Mouse (Mus musculus) forebrain, embryonic 16.5 days (tissue): ENCODE results near the gene Hoxc9. TPM values are rescaled to one million over a fixed set of nuclear protein-coding genes. Genes with fewer than 3 reads are reported as not detected.

Experiments used
- ATAC-seq: fragments of 200-750 bp; cut with Nextera tagmentation; 2 replicates; pipeline ENCODE4 v1.8.0; 2017; ENCODE audit warnings: mild to moderate bottlenecking, moderate library complexity
- H3K27ac ChIP-seq: fragments of 300-500 bp; sonication (generic); 2 replicates; pipeline ENCODE4 v1.5.1; 2014; ENCODE audit warnings: low read length, control low read depth
- H3K27me3 ChIP-seq: fragments of 300-500 bp; sonication (generic); replicated peaks from 2 replicates; pipeline ENCODE4 v1.6.1; 2014; ENCODE audit warnings: low read length; ENCODE audit not compliant: control insufficient read depth, insufficient read depth
- H3K36me3 ChIP-seq: fragments of 300-500 bp; sonication (generic); 2 replicates; pipeline ENCODE4 v1.6.1; 2014; ENCODE audit not compliant: control insufficient read depth, insufficient read depth
- H3K4me1 ChIP-seq: fragments of 300-500 bp; sonication (generic); replicated peaks from 2 replicates; pipeline ENCODE4 v1.6.1; 2014; ENCODE audit warnings: low read length; ENCODE audit not compliant: control insufficient read depth, insufficient read depth
- H3K4me2 ChIP-seq: fragments of 300-500 bp; sonication (generic); 2 replicates; pipeline ENCODE4 v1.6.1; 2014; ENCODE audit warnings: mild to moderate bottlenecking, low read length, control low read depth
- H3K4me3 ChIP-seq: fragments of 300-500 bp; sonication (generic); replicated peaks from 2 replicates; pipeline ENCODE4 v1.5.1; 2014; ENCODE audit warnings: mild to moderate bottlenecking, low read length, control low read depth
- H3K9ac ChIP-seq: fragments of 300-500 bp; sonication (generic); replicated peaks from 2 replicates; pipeline ENCODE4 v1.6.1; 2014; ENCODE audit warnings: low read depth, low read length, control low read depth
- H3K9me3 ChIP-seq: fragments of 300-500 bp; sonication (generic); 2 replicates; pipeline ENCODE4 v1.6.1; 2016; ENCODE audit warnings: low read length; ENCODE audit not compliant: control insufficient read depth
- WGBS: fragments of 180-500 bp; shearing (Covaris S2); extraction: QIAGEN DNeasy Blood & Tissue Kit; methylation state at CpG from one replicate; pipeline ENCODE4 v1.1.7; 2014; 5-methylcytosine and 5-hydroxymethylcytosine counted together
- polyA plus RNA-seq: library from polyadenylated mRNA; unstranded; fragments of >200 nt; fragmentation: Nextera tagmentation; extraction: Ambion mirVana; gene quantifications from 2 replicates; pipeline ENCODE4 v1.2.1, GENCODE M21; 2015

The Hoxc9 gene
- polyA plus RNA-seq, 1 experiment from 2014 or later, result not detected

DNA sequence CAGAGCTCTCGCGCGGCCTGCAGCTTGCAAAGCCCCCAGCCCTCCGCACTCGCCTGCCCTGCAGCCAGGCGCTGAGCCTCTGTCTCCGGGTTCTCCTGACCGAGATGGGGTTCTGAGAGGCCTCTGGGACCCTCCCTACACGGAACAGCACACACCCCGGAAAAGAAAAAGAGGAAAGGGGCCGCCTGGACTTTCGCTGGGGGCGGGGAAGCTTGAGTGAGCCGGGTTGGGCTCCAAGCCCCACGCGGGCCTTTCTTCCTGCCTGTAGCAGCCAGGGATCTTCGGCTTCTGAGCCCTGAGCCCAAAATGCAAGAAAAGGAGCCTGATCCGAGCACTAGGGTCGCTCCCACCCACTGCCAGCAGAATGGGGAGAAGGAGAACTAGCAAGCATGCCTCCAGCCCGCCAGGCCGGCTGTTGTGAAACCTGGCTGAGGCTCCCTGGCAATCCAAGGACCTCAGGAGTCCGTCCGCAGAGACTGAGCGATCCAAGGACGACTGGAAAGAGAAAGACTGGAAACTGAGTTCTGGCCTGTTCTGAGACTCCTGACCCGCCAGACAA lies 35.8 kb downstream of the Hoxc9 start:
- no peak for ATAC-seq
- Histone ChIP-seq H3K4me2 (no peak overlapping the region), H3K4me1 (peaks cover 6% of the 10 kb centered on the region), H3K36me3 (no peaks in the 10 kb centered on the region), H3K9me3 (no peaks in the 10 kb centered on the region), H3K27me3 (peaks cover 93% of the 10 kb centered on the region), H3K9ac (no peak overlapping the region), H3K27ac (no peak overlapping the region), H3K4me3 (no peak overlapping the region)
- WGBS, result 1% methylated on average over 26 of the region's 26 CpGs

DNA sequence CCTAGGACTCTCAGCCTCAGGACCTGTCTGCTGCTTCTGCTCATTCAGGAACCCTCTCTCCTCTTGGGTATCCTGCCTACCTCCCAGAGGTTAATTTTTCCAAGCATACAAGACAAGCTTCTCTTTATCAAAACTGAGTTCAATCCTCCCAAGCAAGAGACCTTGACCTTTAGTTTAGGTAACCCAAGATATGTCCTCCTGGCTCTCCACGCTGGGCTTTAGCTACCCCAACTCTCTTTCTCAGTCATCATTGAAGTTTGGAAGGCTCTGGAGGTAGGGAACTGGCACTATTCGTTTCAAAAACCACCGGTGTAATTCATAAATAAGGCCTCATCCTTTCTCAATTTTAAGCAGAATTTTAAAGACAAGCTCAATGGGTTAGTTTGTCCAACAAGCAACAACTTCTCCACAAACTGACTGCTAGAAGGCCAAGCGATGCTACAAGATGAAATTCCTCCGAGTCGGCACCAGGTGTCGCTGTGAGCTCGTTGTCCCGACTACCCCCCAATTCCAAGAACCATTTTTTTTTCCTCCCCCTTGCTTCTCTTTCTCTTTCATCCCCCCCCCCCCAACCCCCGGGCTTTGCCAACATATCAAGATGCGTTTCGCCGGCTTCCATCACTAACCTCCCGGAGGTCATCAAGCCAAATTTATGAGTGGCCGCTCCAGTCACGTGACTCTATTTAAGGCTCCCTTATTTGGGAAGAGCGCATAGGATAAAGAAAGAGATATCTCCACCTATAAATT lies 37.2 kb downstream of the Hoxc9 start:
- no peak overlapping the region for H3K27ac ChIP-seq
- WGBS, result 3% methylated on average over 17 of the region's 17 CpGs
- no peak for ATAC-seq
- H3K9ac ChIP-seq, result no peak overlapping the region
- H3K36me3 ChIP-seq, result no peaks in the 10 kb centered on the region
- no peak overlapping the region for H3K4me3 ChIP-seq
- no peaks in the 10 kb centered on the region for H3K9me3 ChIP-seq
- peaks cover 94% of the 10 kb centered on the region for H3K27me3 ChIP-seq
- peak overlapping the region; percentile 25; the same call in 1 of the 2 replicates for H3K4me2 ChIP-seq
- H3K4me1 ChIP-seq, result peaks cover 6% of the 10 kb centered on the region

DNA sequence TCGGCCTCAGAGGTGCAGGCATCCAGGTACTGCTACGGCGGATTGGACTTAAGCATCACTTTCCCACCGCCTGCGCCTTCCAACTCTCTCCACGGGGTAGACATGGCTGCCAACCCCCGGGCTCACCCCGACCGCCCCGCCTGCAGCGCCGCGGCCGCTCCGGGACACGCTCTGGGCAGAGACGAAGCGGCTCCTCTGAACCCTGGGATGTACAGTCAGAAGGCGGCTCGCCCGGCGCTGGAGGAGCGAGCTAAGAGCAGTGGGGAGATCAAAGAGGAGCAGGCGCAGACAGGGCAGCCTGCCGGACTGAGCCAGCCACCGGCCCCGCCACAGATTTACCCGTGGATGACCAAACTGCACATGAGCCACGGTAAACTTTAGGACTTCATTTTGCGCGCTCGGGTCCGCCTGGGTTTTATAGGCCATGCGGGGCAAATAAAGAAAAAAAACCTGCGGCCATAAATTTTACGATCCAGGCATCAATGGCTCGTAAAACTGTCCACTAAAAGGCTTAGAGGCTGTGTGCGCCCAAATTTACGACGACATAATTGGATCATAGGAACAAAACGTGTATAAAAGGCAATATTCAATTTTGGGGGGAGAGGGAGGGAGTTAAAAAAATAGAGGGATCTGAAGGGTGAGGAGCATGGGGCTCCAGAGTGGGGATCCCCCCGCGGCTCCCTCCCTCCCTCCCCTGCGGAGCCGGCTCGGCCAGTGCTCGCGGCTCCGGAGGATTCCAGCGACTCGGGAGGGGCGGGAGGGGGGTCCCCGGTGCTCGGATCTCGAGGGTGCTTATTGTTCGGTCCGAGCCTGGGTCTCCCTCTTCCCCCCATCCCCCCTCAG lies 38.1 kb downstream of the Hoxc9 start:
- Histone ChIP-seq H3K36me3 (no peaks in the 10 kb centered on the region), H3K4me3 (no peak overlapping the region)

DNA sequence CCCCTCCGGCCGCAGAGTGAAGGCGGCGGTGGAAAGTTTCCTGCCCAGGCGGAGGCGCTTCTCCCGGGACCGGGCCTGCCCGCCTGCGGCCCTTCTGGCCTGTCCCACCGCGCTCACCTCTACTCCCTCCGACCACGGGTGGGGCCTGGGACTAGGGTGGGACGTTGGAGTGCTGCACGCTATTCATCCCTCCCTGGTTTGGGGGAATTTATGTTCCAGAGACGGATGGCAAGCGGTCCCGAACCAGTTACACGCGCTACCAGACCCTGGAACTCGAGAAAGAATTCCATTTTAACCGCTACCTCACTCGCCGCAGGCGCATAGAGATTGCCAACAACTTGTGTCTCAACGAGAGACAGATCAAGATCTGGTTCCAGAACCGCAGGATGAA lies 38.8 kb downstream of the Hoxc9 start:
- no peak for ATAC-seq

More for the DNA sequence above, 38.1 kb downstream of the Hoxc9 start:
- H3K4me1 ChIP-seq, result peaks cover 6% of the 10 kb centered on the region
- H3K9me3 ChIP-seq, result no peaks in the 10 kb centered on the region
- no peak overlapping the region; the same call in 1 of the 2 replicates for H3K4me2 ChIP-seq
- ATAC-seq, result no peak
- no peak overlapping the region for H3K27ac ChIP-seq
- H3K9ac ChIP-seq, result no peak overlapping the region
- WGBS, result under 1% methylated on average over 51 of the region's 57 CpGs
- peaks cover 94% of the 10 kb centered on the region for H3K27me3 ChIP-seq

DNA sequence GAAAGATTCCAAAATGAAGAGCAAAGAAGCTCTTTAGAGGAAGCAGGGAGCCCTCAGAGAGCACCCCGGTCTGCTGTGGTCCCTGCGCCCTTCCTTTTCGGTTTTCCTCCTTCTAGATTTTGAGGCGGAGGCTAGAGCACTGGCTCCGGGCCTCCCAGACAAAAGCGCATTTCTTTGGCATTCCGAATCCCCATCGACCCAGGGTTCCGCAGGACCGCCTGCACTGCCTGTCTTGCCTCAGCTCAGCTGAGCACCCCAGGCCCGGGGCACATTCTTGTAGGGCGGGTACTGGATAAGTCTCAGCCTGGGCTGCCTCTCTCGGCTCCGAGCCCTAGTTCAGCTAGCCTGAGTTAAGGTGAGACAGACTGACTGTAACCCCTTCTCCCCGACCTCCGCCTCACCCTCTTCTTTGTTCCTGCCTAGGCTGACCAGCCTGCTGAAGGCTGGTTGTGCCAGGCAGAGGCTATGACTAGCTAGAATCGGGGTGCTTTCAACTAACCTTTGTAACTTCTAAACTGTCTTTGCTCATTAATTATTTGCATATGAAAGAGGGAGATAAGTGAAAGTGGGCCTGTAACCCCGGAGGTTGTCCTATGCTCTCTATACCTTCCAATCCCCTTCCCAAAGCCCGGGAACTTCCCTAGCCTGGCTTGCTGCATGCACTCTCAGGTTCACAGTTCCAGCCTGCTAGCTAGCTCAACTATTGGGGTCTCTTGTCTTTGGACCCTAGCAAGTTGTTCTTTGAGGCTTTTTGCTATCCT lies 39.3 kb downstream of the Hoxc9 start:
- H3K4me3 ChIP-seq, result no peak overlapping the region
- H3K36me3 ChIP-seq, result no peaks in the 10 kb centered on the region
- no peaks in the 10 kb centered on the region for H3K9me3 ChIP-seq
- H3K27me3 ChIP-seq, result peaks cover 93% of the 10 kb centered on the region
- H3K4me1 ChIP-seq, result peaks cover 6% of the 10 kb centered on the region
- no peak overlapping the region for H3K4me2 ChIP-seq
- ATAC-seq, result no peak
- H3K27ac ChIP-seq, result no peak overlapping the region
- no peak overlapping the region for H3K9ac ChIP-seq
- WGBS, result under 1% methylated on average over 19 of the region's 19 CpGs

More for the DNA sequence above, 38.8 kb downstream of the Hoxc9 start:
- Histone ChIP-seq H3K4me1 (peaks cover 6% of the 10 kb centered on the region), H3K4me3 (no peak overlapping the region), H3K27ac (no peak overlapping the region), H3K9me3 (no peaks in the 10 kb centered on the region), H3K4me2 (no peak overlapping the region), H3K27me3 (peaks cover 94% of the 10 kb centered on the region), H3K9ac (no peak overlapping the region), H3K36me3 (no peaks in the 10 kb centered on the region)
- under 1% methylated on average over 28 of the region's 28 CpGs for WGBS

DNA sequence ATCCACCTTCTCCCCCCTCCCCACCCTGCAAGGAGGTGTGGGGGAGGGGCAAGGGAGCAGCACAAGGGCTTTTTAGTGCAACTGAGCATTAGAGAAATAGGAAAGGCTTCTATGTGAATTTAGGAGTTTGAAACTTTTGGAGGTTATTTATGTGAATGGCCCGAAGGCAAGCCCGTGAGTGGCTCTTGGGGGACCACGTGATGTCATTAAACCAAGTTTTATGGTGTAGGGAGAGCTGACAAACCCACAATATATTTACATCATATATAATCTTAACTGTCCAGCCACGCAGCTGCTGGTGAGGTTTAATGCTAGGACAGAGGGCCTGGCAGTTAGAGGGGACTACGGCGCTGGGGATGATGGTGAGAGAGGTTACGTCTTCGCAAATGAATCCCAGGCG lies 42.4 kb downstream of the Hoxc9 start, which contains the start of gene Hoxc4:
TSS of gene Hoxc4 (plus strand) at position 299 of the 400 bp plus-strand sequence.
- peaks cover 6% of the 10 kb centered on the region for H3K4me1 ChIP-seq
- 3% methylated on average over 9 of the region's 9 CpGs for WGBS
- ATAC-seq, result no peak
- H3K4me2 ChIP-seq, result no peak within 1 kb of the TSS
- no peak within 1 kb of the TSS for H3K4me3 ChIP-seq
- H3K9me3 ChIP-seq, result no peaks in the 10 kb centered on the region
- no peak within 1 kb of the TSS for H3K9ac ChIP-seq
- no peak within 1 kb of the TSS for H3K27ac ChIP-seq
- H3K27me3 ChIP-seq, result peaks cover 95% of the 10 kb centered on the region
- no peaks in the 10 kb centered on the region for H3K36me3 ChIP-seq

DNA sequence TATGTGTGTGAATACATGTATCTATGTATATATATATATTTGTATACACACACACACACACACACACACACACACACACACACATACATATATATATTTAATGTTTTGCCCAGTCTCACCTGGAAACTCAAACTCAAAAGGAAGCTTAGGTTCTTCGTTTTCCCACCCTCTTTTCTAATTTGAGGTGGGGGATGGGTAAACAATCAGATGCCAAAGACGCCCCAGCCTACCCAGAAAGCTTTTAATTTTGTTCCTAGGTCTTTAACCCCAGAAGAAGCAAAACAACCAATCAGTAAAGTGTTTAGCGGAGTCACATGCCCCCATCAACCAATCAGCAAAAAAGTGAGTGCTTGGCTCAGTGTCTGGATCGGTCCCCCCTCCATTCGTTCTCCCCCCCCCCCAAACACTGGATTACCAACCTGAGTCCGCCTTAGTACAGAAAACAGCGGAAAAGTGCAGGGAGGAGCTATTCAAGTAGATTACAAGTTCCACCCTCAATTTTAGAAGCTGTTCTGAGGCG lies 44.7 kb downstream of the Hoxc9 start:
- no peak overlapping the region for H3K27ac ChIP-seq
- H3K4me2 ChIP-seq, result no peak overlapping the region
- H3K9ac ChIP-seq, result no peak overlapping the region
- 0% methylated on average over 8 of the region's 8 CpGs for WGBS
- H3K4me3 ChIP-seq, result no peak overlapping the region
- no peak for ATAC-seq
- no peaks in the 10 kb centered on the region for H3K4me1 ChIP-seq
- no peaks in the 10 kb centered on the region for H3K9me3 ChIP-seq
- H3K27me3 ChIP-seq, result peaks cover 96% of the 10 kb centered on the region
- no peaks in the 10 kb centered on the region for H3K36me3 ChIP-seq

DNA sequence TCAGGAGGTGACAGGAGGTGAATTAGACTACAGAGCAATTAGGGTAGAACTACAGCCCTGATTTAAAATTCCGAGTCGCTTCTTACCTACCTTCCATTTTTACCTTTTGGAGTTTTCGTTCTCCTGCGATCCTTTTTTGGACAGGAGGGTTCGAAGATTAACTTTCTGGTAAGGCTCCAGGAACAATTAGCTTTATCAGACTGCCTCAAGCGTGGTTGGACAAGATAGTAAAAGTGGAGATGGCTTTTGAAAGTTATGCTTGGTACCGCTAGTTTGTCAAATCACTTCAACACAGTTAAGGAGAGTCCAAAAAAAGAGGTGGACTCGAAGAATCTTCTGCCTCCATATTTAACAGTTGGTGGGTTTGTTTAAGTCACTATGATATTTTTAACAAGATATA lies 45.3 kb downstream of the Hoxc9 start:
- no peaks in the 10 kb centered on the region for H3K4me1 ChIP-seq
- H3K9me3 ChIP-seq, result no peaks in the 10 kb centered on the region
- 8% methylated on average over 8 of the region's 8 CpGs for WGBS
- peaks cover 96% of the 10 kb centered on the region for H3K27me3 ChIP-seq
- H3K36me3 ChIP-seq, result no peaks in the 10 kb centered on the region
- H3K9ac ChIP-seq, result no peak overlapping the region
- no peak overlapping the region for H3K4me3 ChIP-seq
- no peak overlapping the region for H3K4me2 ChIP-seq
- no peak for ATAC-seq
- no peak overlapping the region for H3K27ac ChIP-seq
